Mouse (Mus musculus) thymus, adult 2 months (tissue): ENCODE data around the gene Klhdc7b. TPM values are rescaled to one million over a fixed set of nuclear protein-coding genes. Genes with fewer than 3 reads are reported as not detected.

Experiments used
- DNase-seq: peaks from one replicate; pipeline ENCODE4 v3.0.0; 2021
- H3K27ac ChIP-seq: fragments of 200-500 bp; 2 replicates; pipeline ENCODE4 v1.5.1; 2012; ENCODE audit warnings: low read length, control low read depth; ENCODE audit not compliant: control insufficient read depth, insufficient read depth
- H3K27me3 ChIP-seq: fragments of 200-500 bp; 2 replicates; pipeline ENCODE4 v1.6.1; 2012; ENCODE audit warnings: mild to moderate bottlenecking, low read length, moderate library complexity, mixed read lengths; ENCODE audit not compliant: control insufficient read depth, insufficient read depth
- H3K36me3 ChIP-seq: fragments of 200-500 bp; 2 replicates; pipeline ENCODE4 v1.6.1; 2012; ENCODE audit warnings: mild to moderate bottlenecking, low read length, moderate library complexity; ENCODE audit not compliant: control insufficient read depth, insufficient read depth
- H3K4me1 ChIP-seq: fragments of 200-500 bp; replicated peaks from 2 replicates; pipeline ENCODE4 v1.6.1; 2012; ENCODE audit warnings: low read length; ENCODE audit not compliant: control insufficient read depth, insufficient read depth
- H3K4me3 ChIP-seq: fragments of 200-500 bp; 2 replicates; pipeline ENCODE4 v1.5.1; 2012; ENCODE audit warnings: mild to moderate bottlenecking, low read length, control low read depth, moderate library complexity; ENCODE audit not compliant: control insufficient read depth, insufficient read depth
- CTCF ChIP-seq: fragments of 200-500 bp; IDR thresholded peaks from 2 replicates; pipeline ENCODE4 v1.5.1; 2012; ENCODE audit warnings: mild to moderate bottlenecking, control low read depth, low read length, moderate library complexity, borderline replicate concordance; ENCODE audit not compliant: control insufficient read depth, poor library complexity, insufficient read depth; ENCODE audit errors: extremely low read depth
- POLR2A ChIP-seq: fragments of 200-500 bp; IDR thresholded peaks from 2 replicates; pipeline ENCODE4 v1.6.1; 2012; ENCODE audit warnings: mild to moderate bottlenecking, low read length, control low read depth, moderate library complexity; ENCODE audit not compliant: control insufficient read depth, poor library complexity, insufficient read depth; ENCODE audit errors: extremely low read depth
- WGBS: fragments of 180-500 bp; shearing (Covaris S2); methylation state at CpG from one replicate; pipeline ENCODE4 v1.1.7; 2018; 5-methylcytosine and 5-hydroxymethylcytosine counted together
- polyA plus RNA-seq: library from polyadenylated mRNA; depleted of rRNA; stranded (reverse); fragments of >200 nt; gene quantifications from 2 replicates; pipeline ENCODE4 v1.2.3, GENCODE M21; 2012

The Klhdc7b gene
- polyA plus RNA-seq, 1 experiment = 0.13 TPM

DNA sequence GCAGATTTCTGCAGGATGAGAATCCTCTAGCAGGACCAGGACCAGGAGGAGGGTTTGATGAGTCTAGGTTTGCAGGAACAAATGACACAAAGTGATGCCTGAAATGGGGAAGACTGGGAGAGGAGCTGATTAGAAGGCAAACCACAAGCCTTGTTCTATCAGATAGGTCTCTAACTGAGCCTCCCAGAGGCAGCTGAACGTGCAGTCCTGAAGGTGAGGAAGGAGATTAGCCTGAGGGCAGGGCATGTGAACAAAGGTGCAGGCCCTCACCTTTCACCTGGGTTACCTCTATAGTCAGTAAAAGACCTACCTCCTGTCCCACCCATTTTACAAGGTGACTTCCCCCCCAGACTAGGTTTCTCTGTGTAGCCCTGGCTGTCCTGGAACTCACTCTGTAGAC lies 15.0 kb downstream of the Klhdc7b start:
- no peak overlapping the region for H3K27ac ChIP-seq
- H3K4me3 ChIP-seq = no peak overlapping the region
- H3K27me3 ChIP-seq = no peaks in the 10 kb centered on the region
- WGBS = 83% methylated on average over 1 of the region's 1 CpGs
- no peak for DNase-seq
- H3K4me1 ChIP-seq = no peaks in the 10 kb centered on the region
- no peak for TF ChIP-seq CTCF
- no peak for TF ChIP-seq POLR2A
- no peaks in the 10 kb centered on the region for H3K36me3 ChIP-seq

DNA sequence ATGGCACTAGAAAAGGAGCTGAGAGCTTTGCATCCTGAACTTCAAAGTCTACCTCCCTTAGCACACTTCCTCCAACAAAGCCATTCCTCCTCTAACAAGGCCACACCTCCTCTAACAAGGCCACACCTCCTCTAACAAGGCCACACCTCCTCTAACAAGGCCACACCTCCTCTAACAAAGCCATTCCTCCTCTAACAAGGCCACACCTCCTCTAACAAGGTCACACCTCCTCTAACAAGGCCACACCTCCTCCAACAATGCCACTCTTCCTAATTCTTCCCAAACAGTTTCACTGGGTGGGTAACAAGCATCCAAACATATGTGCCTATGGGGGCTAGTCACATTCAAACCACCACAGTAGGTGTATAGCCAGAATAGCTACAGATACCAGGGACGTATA lies 17.8 kb downstream of the Klhdc7b start:
- no peaks in the 10 kb centered on the region for H3K27me3 ChIP-seq
- 95% methylated on average over 1 of the region's 1 CpGs for WGBS
- H3K4me3 ChIP-seq = no peak overlapping the region
- no peaks in the 10 kb centered on the region for H3K4me1 ChIP-seq
- H3K27ac ChIP-seq = no peak overlapping the region
- TF ChIP-seq POLR2A (no peak), CTCF (no peak)
- H3K36me3 ChIP-seq = no peaks in the 10 kb centered on the region
- no peak for DNase-seq

DNA sequence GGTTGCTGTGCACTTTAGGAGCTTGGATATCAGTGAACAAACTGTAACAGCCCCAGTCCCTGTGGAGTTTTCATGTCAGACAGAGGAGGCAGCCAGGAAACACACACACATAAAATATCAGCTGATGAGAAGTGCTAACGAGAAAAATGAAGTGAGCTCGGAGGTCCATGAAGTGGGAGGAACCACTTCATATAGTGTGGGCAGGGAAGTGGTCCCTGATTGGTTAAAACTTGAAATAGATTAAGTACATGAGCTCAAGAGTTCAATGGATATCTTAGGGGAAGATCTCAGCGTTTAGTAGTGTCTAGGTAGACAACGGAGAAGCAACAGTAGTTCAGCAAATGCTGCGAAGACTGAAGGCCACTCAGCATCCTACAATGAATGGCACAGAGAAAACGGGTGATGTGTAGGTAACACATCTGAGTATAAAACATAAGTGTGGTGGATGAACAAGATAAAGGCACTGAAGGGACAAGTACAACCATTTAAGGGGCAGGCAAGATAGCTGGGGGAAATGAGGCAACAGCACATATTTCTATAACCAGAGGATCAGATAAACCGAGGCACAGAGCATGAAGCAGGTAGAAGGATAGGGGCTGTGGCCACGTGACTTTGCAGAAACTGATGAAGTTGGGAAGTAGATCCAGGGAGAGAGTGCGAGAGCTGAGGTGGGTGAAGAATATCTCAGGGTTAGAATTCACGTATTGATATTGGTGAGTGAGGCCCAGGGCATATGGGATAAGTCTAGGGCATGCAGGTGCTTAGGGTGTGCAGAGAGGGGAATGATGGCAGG lies 20.3 kb downstream of the Klhdc7b start:
- H3K27ac ChIP-seq = no peak overlapping the region
- WGBS = 77% methylated on average over 10 of the region's 10 CpGs
- TF ChIP-seq POLR2A (no peak), CTCF (no peak)
- DNase-seq = no peak
- H3K4me1 ChIP-seq = no peaks in the 10 kb centered on the region
- no peaks in the 10 kb centered on the region for H3K27me3 ChIP-seq
- no peak overlapping the region for H3K4me3 ChIP-seq
- no peaks in the 10 kb centered on the region for H3K36me3 ChIP-seq

DNA sequence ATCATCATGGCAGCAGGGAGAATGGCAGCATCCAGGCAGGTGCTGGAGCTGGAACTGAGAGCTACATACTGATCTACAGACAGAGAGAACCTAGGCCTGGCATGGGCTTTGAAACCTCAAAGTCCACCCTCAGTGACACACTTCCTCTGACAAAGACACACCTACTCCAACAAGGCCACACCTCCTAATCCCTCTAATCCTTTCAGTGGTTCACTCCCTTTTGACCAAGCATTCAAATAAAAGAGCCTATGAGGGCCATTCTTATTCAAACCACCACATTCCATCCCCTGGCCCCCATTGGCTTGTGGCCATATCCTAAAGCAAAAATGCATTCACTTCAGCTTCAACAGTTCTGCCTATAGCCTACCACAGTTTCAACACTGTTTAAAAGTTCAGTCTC lies 22.0 kb downstream of the Klhdc7b start:
- H3K4me1 ChIP-seq = no peaks in the 10 kb centered on the region
- no peak for DNase-seq
- H3K27ac ChIP-seq = no peak overlapping the region
- H3K4me3 ChIP-seq = no peak overlapping the region
- TF ChIP-seq CTCF = no peak
- TF ChIP-seq POLR2A = no peak
- H3K36me3 ChIP-seq = no peaks in the 10 kb centered on the region
- no peaks in the 10 kb centered on the region for H3K27me3 ChIP-seq

DNA sequence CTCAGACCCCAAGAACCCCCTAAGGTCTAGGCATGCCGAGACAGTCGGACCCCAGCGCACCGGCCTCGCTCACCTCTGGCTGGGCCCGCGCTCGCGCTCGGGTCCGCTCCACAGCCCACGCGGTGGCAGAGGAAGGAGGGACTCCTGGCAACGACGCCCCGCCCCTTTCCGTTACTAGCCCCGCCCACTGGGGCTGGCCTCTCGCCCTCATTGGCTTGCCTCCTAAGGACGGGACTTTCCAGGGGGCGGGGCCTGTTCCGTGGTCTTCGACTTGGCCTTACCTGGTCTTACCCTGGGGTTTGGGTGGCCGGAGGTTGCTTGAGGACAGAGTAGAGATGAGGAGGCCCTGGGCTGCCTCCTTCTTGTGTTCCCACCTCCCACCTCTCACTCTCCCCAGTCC lies 25.4 kb downstream of the Klhdc7b start, which contains the start of gene Syce3:
Syce3 (minus strand) TSS at position 386 of the 400 bp plus-strand sequence.
- DNase-seq = no peak
- WGBS = 89% methylated on average over 24 of the region's 24 CpGs
- Histone ChIP-seq H3K4me1 (no peaks in the 10 kb centered on the region), H3K36me3 (no peaks in the 10 kb centered on the region), H3K27ac (no peak within 1 kb of the TSS), H3K27me3 (no peaks in the 10 kb centered on the region), H3K4me3 (no peak within 1 kb of the TSS)
- TF ChIP-seq CTCF (no peak), POLR2A (no peak)

DNA sequence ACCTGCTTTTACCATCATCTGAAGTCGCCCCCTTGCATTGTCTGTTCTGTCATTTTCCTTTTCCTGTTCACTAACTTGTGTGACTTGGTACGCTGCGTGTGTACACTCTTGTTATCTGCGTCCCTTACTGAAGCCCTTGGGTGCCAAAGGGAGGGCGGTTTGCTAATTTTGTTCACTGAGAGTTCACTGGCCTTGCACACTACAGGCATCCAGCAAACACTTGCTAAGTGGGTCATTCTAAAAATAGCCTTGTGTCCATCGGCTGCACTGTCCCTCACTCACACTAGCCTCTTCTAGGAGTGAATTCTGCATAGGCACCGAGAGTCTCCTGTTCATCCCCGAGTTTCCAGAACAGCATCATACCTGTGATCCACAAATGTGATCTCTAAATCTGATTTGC lies 30.6 kb downstream of the Klhdc7b start:
- TF ChIP-seq CTCF = no peak
- TF ChIP-seq POLR2A = no peak
- H3K4me1 ChIP-seq = no peaks in the 10 kb centered on the region
- no peaks in the 10 kb centered on the region for H3K27me3 ChIP-seq
- peaks cover under 1% of the 10 kb centered on the region; the same call in 1 of the 2 replicates for H3K36me3 ChIP-seq
- WGBS = 96% methylated on average over 8 of the region's 8 CpGs
- DNase-seq = no peak
- no peak overlapping the region for H3K4me3 ChIP-seq
- no peak overlapping the region for H3K27ac ChIP-seq
